Mouse (Mus musculus): ENCODE data around the gene Ddx42.
"Not testable (repeated sequence)": the region's sequence is repeated elsewhere in the genome, so short reads cannot be mapped to it uniquely, and the experiment has no call there.

The Ddx42 gene

DNA sequence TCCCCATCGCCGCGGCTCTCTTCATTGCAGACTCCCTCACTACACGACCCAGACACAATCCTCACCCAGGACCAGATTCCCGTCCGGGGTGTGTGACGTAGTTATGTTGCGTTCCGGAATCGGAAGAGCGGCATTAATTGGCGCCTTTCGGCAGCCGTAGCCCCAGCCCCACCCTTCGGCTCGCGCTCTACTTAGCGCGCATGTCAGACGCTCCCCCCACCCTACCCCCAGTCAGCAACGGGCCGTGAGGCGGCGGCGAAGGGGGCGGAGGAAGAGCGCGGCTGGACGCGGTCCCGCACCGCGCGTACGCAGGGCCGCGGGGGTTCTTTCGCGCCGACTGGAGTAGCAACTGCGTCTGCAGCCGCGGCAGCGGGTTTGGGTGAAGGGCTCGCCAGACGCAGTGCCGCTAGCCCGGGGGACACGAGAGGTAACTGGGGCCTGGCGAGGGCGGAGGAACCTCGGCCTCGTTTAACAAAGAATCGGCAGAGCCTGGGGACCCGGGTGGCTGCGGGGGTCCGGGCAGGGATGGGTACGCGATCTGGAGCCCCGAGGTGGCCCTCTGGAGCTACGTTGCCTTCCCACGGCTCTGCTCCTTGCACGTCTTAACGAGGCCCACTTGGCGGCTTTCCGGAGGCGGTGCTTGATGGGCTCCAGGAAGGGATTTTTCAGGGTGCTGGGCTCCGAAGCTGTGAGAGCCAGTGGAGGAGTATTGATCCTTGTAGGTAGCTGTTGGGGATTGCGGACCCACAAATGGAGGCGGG is at the start of gene Ddx42:
Gene Ddx42, plus strand, starts transcription at position 197 of the 761 bp plus-strand sequence.
- DNase-seq, result peak; percentile 95

DNA sequence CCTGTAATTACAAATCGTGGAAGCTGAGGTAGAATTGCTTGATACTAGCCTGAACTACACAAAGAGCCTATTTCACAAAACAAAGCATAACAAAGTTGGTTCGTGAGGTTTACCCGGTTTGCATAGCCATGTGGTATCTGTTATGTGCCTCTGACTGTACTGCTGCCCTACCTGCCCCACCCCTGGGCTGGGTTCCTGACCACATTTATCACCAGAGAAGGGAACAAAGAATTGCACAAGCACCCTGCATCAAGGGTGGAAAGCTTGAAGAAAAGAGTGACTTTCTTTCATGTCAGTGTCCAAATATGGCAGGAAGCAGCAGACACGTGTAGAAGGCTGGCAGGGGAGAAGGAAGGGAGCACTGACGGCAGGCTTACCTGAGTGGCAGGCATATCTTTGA is 49.3 kb upstream of the Ddx42 start:
- no peak for DNase-seq

DNA sequence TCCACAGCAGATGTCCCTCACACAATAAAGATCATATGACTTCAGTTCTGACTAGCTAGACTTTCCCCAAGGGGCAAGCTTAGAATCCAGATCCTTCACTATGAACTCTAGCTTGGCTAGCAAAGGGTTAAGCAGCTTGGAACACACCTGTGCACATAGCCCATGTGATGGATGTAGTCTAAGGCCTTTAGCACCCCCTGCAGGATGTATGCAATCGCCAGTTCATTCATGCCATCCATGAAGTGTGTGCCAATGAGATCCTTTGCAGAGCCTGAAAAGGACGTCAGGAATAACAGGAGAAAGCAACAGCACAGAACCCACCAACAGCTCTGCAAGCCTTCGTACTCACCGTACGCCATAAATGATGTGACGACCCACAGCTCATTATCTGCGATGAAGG is 45.9 kb upstream of the Ddx42 start:
- DNase-seq, result no peak

DNA sequence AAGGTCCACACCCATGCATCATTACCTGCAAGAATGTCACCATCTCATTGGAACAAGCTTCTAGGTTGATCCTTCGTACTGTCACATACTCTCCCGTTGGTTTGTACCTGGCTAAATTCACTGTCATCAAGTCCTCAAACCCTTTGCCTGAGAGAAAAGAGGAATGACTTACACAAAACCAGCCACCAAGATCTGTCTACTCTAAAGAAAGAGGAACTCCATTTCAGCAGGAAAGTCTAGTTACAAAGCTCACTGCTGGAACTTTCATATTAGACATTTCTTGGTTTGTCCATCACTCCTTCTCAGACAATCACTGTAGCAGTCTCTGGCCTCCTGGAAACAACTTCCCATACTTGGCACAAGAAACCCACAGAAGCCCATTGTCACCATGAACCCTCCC is 43.5 kb upstream of the Ddx42 start:
- DNase-seq, result no peak

DNA sequence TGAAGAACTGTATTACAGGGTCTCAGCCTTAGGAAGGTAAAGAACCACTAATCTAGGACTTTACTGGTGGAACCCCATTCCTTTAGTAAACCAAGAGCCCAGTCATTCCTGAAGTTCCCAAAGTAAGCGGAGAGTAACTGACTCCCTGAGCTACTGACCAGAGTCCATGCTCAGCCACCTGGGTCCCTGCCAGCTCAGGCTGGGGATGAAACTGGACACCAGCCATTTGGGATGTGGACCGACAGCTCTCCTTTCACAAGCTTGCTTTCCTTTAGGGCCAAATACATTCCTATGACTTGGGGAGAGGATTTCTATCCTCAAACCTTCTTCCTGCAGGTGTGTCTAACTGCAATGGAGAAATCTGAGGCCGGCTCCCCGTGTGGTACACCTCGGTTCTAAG is 42.4 kb upstream of the Ddx42 start:
- DNase-seq, result no peak

DNA sequence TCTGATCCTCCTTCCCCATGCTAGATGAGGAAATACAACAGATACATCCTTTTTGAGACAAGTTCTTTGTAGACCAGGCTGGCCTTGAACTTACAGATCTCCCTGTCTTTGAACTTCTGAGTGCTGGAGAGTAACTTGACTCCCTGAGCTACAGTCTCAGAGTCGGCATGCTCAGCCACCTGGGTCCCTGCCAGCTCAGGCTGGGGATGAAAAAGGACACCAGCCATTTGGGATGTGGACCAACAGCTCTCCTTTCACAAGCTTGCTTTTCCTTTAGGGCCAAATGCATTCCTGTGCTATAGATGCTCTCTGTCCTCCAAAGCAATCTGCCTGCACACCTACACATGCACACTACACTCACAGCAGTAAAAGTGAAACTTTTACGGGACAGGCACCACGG is 41.6 kb upstream of the Ddx42 start:
- no peak for DNase-seq

DNA sequence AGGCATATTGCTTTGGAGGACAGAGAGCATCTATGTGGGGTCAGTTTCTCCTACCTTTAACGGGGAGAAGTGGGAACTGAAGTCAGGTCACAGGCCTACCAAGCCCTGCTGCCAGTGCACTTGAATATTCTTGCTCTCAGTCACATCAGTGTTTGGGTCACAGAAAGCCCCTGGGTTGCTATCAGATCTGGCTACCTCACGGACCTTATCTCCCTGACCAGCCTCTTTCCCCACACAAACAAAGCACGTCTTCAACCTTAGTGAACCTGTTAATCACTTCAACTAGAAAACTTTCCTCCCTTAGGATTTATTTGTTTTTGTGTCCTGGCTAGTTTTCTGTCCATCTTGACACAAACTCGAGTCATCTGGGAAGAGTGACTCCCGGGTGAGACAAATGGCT is 40.4 kb upstream of the Ddx42 start:
- no peak for DNase-seq

DNA sequence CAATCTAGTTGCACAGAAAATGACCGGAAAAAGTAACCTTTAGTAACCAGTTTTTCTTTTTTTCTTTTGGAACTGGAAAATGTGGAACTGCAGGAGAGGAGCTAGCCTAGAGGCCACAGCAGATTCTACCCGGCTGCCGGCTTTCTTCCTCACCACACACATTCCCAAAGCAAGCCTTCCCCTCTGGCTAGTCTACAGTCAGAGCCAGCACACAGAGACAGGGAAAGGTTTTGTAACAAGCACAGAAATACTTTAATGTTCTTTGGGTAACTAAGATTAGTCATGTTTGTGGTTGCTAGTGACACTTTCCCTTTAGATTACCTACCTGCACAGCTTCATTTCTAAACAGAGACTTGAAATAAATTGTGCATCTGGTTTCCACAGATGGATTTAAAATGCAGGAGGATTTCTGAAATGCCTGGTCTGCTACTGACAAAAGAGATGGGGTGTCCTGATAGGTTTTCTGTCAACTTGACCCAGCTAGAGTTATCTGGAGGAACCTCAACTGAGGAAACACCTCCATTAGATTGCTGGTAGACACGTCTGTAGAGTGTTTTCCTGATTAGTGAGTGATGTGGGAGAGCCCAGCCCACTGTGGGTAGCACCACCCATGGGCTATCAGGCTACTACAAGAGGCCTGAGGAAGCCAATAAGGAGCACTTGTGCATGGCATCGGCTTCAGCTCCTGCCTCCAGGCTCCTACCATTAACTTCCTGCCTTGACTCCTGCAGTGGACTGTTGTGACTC is 38.5 kb upstream of the Ddx42 start:
- DNase-seq, result no peak

DNA sequence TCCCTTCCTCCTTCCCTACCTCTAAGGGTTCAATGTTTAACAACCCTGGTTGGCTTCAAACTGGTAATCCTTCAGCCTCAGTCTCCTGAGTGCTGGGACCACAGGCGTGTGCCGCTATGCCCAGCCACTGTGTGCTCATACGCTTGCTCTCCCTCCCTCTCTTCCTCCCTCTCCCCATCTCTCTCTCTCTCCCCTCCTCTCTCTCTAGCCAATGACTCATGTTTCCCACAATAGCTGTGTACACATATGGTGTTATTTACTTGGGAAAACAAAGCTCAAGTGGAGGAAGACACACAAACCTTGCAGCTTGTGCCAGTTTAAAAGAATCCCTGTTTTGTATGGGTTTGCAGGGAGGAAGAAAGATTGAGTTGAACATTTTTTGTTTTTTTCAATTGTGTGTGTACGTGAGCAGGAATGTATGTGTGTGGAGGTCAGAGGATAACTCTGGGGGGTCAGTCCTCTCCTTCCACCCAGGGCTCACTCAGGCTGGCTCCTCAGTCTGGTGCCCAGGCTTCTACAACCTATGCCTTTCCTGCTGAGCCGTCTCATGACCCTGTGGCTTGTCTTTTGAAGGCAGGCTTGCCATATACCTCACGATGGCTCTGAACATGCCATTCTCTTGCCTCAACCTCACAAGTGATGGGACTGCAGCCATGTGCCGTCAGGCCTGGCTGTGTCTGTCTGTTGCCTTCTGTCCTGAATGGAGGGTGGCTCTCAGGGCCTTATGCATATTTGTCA is 36.8 kb upstream of the Ddx42 start:
- DNase-seq, result peak; percentile 76

DNA sequence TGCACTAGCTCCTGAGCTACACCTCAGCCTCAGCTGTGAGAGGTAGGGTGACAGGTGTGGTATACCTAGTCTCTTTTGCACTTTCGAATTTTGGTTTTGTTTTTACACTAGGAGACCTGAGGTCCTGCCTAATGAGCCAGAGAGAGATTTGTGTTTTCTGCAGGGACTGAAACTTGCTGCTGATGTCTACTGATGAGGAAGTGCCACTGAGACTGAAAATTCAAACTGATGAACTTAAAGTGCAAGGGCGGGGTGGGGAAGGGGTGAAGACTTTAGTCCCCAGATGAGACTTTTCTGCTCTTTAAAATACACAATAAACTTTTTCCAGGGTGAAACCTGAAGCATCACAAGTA is 36.3 kb upstream of the Ddx42 start:
- DNase-seq, result no peak

DNA sequence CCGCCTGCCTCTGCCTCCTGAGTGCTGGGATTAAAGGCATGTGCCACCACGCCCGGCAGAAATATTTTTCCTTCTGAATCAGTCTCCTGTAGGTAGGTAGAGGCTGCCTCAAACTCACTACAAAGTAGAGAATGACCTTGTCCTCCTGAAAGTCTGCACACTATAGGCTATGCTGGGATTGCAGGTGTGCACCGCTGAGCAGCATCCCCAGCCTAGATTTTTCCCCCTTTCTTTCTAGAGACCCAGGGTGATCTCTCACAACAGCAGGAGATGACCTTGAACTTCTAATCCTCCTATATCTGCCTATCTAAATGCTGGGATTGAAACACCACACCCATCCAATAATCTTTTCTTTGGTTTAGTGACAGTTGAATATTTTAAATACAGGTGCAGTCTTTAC is 29.4 kb upstream of the Ddx42 start:
- DNase-seq, result no peak

DNA sequence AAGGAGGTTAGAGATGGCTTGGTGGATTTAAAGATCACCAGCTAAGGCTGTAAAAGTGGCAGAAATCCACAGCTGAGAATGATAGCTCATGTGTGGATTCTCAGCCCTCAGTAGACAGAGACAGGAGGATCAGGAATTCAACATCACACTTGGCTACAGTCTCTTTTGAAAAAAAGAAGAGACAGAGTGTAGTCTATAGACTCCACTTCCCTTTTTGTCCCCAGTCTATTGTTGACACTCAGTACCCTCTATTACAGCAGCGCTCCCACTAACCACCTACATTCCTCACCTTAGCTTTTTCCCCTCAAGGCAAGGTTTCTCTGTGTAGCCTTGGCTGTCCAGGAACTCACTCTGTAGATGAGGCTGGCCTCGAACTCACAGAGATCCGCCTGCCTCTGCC is 25.0 kb upstream of the Ddx42 start:
- no peak for DNase-seq

DNA sequence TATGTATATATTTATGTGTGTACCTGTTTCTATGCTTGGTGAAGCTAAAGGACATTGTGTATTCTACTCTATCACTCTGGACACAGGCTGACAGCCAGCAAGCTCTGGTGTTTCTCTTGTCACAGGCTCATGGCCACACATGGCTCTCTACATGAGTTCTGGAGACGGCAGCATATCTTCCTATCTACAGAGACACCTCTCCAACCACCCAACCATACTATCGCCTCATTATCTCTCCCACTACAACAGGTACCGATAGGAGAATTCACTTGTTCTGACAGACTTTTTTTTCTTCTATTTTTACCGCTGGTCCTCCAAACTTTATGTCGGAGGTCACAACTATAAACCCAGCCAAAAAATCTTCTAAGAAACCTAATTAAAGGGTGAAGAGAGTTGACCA is 24.5 kb upstream of the Ddx42 start:
- DNase-seq, result no peak

DNA sequence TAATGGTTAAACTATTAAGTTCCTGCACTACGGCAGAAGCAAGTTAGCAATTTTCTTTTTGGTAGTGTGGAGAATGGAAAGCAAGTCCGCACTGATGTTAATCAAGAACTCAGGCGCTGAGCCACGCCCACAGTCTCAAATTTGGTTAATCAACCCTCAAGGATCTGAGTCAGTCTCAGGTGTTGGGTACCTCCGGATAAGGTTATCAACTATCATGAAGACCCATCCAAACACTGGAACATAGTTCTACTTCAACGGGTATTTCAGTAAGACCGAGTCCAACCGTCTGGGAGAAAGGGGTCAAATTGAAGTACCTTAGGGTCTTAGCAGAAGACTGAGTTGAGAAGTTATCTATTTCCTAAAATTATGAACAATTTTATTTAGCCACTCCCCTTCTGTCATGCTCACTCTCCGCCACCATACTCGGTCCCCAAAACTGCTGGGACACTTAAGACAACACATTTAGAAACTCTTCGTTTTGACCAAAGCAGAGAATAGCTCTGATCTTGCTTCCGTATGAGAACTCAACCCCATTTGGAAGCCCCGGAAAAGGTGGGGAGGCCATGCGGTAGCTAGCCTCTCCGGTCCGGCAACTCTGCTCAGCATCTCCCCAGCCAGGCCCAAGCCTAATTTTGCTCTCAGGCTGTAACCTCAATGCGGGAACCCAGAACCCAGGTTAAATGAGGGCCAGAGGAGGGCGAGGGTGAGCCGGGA is 23.9 kb upstream of the Ddx42 start:
- no peak for DNase-seq

DNA sequence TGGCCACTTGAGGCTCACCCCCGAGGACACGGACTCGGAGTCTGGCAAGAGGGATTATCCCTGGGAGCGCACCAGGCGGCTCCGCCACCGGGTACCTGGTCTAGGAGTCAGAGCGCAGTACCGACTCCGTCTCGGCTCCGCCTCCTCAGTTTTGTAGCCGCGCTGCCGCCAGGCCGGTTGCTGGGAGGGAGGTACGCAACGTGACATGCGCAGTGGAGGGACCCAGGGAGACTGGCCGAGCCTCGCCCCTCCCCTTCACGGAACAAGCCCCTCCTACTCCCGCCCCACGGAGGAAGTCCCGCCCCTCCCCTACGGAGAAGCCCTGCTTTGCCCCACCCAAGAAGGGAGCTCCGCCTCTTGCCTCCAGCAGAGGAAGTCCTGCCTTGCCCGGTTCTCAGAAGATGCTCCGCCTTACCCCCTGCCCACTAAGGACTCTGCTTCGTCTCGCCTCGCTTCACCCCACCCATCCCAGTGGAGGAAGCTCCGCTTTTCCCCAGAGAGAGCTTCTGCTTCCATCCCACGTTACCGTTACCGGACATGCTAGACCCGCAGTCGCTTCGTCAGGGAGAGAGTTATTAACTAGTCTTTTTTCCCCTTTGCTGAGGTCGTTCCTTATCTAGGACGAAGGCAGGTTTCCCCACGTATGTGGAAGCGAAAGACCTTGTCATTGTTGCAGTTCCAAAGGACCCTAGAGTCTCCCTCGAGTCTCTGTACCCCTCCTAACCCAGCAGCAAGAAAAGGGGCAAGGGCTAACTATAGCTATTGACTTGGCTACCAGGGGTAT is 23.2 kb upstream of the Ddx42 start:
- peak; percentile 96 for DNase-seq

DNA sequence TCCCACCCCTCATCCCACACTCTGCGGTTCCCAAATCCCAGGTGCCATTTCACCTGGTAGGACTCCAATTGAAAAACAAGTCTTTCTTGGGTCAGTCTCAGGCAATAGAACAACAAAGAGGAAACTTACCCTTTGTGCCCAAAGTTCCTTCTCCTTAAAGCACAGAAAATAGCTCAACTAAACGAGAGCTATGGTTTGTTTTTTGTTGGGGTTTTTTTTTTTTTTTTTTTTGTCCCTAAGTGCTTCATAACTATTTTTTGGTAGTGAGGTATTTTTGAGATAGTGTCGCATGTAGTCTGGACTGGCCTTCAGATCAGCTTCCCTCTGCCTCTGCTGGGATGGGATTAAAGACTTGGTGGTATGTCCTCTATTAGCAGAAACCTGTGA is 22.6 kb upstream of the Ddx42 start:
- DNase-seq, result no peak

DNA sequence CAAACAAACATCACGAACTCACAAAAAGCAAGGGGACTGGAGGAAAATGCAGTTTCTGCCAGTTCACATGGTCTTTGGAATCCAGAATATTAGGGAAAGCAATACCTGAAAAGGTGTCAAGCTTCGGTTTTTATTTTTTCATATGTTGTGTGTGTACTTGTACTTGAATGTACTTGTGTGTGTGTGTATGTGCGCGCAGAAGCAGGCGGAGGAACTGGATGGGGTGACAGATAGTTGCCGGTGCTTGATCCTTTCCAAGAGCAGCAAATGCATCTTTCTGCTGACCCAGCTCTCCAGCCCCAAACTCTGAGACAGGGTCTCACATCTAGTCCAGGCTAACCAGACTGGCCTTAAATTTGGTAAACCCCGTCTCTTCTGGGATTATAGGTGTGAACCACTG is 21.8 kb upstream of the Ddx42 start:
- no peak for DNase-seq

DNA sequence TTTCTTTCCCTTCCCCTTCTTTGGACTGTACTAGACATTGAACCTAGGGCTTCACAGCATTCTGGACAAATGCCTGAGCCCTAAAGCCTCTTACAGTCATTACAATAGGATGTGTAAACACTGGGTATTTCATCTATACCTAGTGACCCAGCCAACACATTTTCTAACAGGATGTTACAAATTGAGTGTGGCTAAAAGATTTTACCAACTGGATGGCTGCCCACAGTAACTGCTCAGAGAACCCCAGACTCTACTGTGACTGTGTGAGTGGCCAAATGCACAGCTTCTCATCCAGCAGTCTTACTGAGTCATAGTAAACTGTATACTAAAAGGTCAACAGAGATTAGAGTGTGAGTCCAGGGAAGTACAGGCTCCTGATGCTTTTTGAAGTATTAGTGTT is 21.4 kb upstream of the Ddx42 start:
- no peak for DNase-seq

DNA sequence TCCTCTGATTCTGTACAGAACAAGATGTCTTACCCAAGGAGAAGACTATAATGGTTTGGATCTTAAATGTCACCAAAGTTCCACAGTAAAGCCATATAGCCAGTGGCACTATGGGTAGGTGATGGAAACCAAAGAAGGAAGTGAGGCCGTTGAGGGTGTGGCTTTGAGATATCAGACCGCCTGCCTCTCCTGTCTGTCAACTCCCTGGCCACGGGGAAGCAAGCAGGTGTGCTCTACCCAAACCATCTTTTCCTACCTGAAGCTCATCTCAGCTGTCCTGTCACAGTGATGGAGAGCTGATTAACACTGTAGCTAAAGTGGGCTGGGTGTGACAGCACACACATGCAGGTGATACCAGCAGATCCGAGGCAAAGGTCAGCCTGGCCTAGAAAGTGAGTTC is 18.4 kb upstream of the Ddx42 start:
- DNase-seq, result no peak

DNA sequence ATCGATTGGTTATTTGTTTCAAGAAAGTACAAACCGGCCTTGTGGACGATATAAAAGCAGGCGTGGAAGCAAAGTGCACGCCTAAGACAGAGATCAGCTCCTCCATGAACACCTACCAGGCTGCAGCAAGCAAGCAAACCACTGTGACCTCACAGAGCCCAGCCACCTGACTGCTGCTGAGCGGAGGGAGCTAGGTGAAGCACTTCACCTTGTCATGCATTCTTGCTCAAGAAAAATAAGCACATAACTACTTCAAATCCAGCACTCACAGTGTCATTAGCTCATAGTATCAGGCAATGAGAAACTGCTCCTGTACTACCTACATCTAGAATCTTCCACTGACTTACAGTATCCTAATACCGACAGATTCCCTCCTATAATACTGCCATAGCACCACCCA is 16.7 kb upstream of the Ddx42 start:
- not testable (repeated sequence) for DNase-seq

DNA sequence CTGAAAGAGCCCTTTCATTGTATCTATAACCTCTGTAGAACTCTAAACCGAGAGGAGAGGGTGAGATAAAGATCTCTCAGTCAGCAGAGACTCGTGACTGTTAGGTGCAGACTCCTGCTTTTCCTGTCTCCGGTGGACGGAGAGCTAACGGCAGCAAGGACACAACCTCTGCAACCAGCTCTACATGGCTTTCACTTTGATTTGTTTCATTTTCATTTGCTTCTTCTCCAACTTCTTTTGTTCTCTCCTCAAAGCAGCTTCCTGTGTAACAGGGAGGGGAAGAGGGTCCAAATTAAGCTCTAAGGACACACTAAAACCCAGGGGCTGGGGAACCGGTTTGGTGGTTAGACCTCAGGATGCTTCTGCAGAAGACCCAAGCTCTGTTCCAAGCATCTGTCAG is 16.0 kb upstream of the Ddx42 start:
- DNase-seq, result no peak

DNA sequence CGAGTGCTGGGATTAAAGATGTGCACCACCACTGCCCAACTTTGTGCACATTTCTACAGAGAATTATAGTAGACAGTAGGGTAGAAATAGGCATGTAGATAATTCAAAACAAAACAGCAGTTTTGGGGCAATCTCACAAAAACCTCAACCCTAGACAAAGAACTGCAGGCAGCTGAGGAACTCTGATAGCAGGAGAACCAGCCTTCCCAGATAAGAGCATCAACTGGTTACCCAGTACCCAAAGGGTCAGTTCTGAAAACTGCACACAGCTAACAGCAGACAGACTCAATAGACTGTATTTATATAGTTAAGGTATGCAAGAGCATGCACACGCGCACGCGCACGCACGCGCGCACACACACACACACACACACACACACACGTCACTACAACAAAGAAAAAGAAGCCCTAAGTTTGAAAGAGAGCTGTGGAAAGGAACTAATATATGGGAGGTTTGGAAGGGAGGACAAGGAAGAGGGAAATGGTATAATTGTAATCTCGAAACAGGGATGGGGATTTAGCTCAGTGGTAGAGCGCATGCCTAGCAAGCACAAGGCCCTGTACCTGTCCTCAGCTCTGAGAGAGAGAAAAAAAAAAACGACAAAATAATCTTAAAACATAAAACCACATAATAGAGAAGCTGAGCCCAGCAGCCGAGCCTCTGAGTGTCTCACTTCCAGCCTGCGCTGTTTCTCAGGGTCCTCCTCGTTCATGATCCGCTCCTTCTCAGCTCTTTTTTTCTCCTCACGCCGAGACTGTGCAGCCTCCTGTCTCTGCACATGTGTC is 15.2 kb upstream of the Ddx42 start:
- no peak for DNase-seq

Measured in layer of hippocampus, adult 9-11 months (tissue).